Mouse (Mus musculus): ENCODE measurements around the gene Abcd3. TPM values are rescaled to one million over a fixed set of nuclear protein-coding genes. Genes with fewer than 3 reads are reported as not detected.

Abcd3 gene
- total and polyA plus RNA-seq, 3 experiments = 14.8 to 61.4 (median 29.9) TPM

GRCm38 (mm10) chr3:121768770-121769169 is 46.3 kb downstream of the Abcd3 start:
- Histone ChIP-seq H3K36me3 (ENCODE audit: control insufficient read depth in 1 of 2, insufficient read depth in 2 of 2, low read length in 2 of 2) (peaks cover 4 to 20% of the 10 kb centered on the region in 2 experiments), H3K27me3 (ENCODE audit: control insufficient read depth in 1 of 2, insufficient read depth in 2 of 2, low read length in 2 of 2) (no peaks in the 10 kb centered on the region), H3K79me2 (ENCODE audit: control insufficient read depth, insufficient read depth, low read length, poor library complexity) (no peaks in the 10 kb centered on the region), H3K9ac (ENCODE audit: control insufficient read depth, low read depth, low read length, poor library complexity, severe bottlenecking) (no peak overlapping the region), H3K9me3 (replicated peaks; ENCODE audit: insufficient read depth, low read length) (no peaks in the 10 kb centered on the region), H3K27ac (ENCODE audit: control insufficient read depth, low read depth, low read length) (no peak overlapping the region), H3K4me3 (ENCODE audit: control insufficient read depth in 1 of 2, insufficient read depth in 1 of 2, low read depth in 2 of 2, low read length in 2 of 2) (no peak overlapping the region), H3K4me1 (ENCODE audit: control insufficient read depth in 1 of 2, insufficient read depth in 2 of 2, low read length in 2 of 2) (peaks cover 16 to 27% of the 10 kb centered on the region in 2 experiments)
- no peak for DNase-seq (ENCODE audit: low read depth, low spot score)
- no peak for TF ChIP-seq NELFE (IDR thresholded peaks at IDR 0.05; ENCODE audit: low read depth, low read length)
- no peak for TF ChIP-seq POLR2A (IDR thresholded peaks at IDR 0.05; ENCODE audit: control insufficient read depth in 1 of 2, insufficient read depth in 1 of 2, low read depth in 1 of 2, low read length in 2 of 2, poor library complexity in 1 of 2)
- TF ChIP-seq ZMIZ1 (IDR thresholded peaks at IDR 0.05; ENCODE audit: low read depth, low read length) = no peak
- no peak for TF ChIP-seq CHD2 (IDR thresholded peaks at IDR 0.05; ENCODE audit: low read length)
- no peak for TF ChIP-seq GATA1 (IDR thresholded peaks at IDR 0.05; ENCODE audit: low read depth, low read length)
- no peak for TF ChIP-seq NRF1 (IDR thresholded peaks at IDR 0.05; ENCODE audit: insufficient read depth, low read depth, low read length, poor library complexity, severe bottlenecking)
- TF ChIP-seq MAFK (IDR thresholded peaks at IDR 0.05; ENCODE audit: borderline replicate concordance, low read depth, low read length) = no peak
- no peak for TF ChIP-seq SMC3 (IDR thresholded peaks at IDR 0.05; ENCODE audit: low read depth, low read length)
- no peak for TF ChIP-seq SIN3A (IDR thresholded peaks at IDR 0.05; ENCODE audit: low read length)

DNA sequence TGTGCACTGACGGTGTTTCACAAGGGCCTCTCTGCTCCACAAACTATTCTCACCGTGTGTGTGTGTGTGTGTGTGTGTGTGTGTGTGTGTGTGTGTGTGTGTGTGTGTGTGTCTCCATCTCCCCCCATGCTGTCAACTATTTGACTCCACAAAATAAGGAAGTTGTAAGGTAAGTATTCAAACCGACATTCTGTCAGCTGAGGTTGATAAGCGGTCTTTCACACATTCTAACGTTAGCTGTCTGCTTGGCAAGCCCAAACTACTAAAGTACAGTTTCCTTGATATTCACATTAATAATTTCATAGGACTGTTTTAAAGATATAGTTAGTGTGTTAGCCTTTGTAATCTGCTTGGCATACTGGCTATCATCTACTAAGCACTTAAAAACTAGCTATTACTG is 48.3 kb downstream of the Abcd3 start:
- Histone ChIP-seq H3K4me3 (ENCODE audit: control insufficient read depth in 1 of 2, insufficient read depth in 1 of 2, low read depth in 2 of 2, low read length in 2 of 2) (no peak overlapping the region), H3K79me2 (ENCODE audit: control insufficient read depth, insufficient read depth, low read length, poor library complexity) (no peaks in the 10 kb centered on the region), H3K27me3 (ENCODE audit: control insufficient read depth in 1 of 2, insufficient read depth in 2 of 2, low read length in 2 of 2) (no peaks in the 10 kb centered on the region), H3K9ac (ENCODE audit: control insufficient read depth, low read depth, low read length, poor library complexity, severe bottlenecking) (no peak overlapping the region), H3K4me1 (ENCODE audit: control insufficient read depth in 1 of 2, insufficient read depth in 2 of 2, low read length in 2 of 2) (peaks cover 16 to 27% of the 10 kb centered on the region in 2 experiments), H3K9me3 (replicated peaks; ENCODE audit: insufficient read depth, low read length) (no peaks in the 10 kb centered on the region), H3K27ac (ENCODE audit: control insufficient read depth, low read depth, low read length) (peak overlapping the region; percentile 81), H3K36me3 (ENCODE audit: control insufficient read depth in 1 of 2, insufficient read depth in 2 of 2, low read length in 2 of 2) (peaks cover 4 to 20% of the 10 kb centered on the region in 2 experiments)
- DNase-seq (ENCODE audit: low read depth, low spot score) = peak; percentile 85
- TF ChIP-seq EP300 (IDR thresholded peaks at IDR 0.05; ENCODE audit: low read depth in 1 of 2, low read length in 2 of 2) (peak; percentile 52 to 68; a peak in 3 of 4 replicates), SIN3A (IDR thresholded peaks at IDR 0.05; ENCODE audit: low read length) (peak; percentile 72; the same call in 1 of the 2 replicates), ZMIZ1 (IDR thresholded peaks at IDR 0.05; ENCODE audit: low read depth, low read length) (no peak), ZKSCAN1 (IDR thresholded peaks at IDR 0.05; ENCODE audit: low read depth, low read length) (no peak), JUND (IDR thresholded peaks at IDR 0.05; ENCODE audit: low read depth, low read length) (no peak), MYB (IDR thresholded peaks at IDR 0.05; ENCODE audit: low read depth, low read length) (peak; percentile 65), USF2 (IDR thresholded peaks at IDR 0.05; ENCODE audit: borderline replicate concordance in 1 of 2, insufficient read depth in 1 of 2, low read depth in 1 of 2, low read length in 2 of 2) (no peak), NELFE (IDR thresholded peaks at IDR 0.05; ENCODE audit: low read depth, low read length) (no peak), ETS1 (IDR thresholded peaks at IDR 0.05; ENCODE audit: low read depth, low read length) (peak; percentile 86), TCF12 (IDR thresholded peaks at IDR 0.05; ENCODE audit: low read depth, low read length) (0 out of 2 replicates have a peak, but pooled peaks have one; percentile 20), KAT2A (conservative IDR thresholded peaks at IDR 0.05; ENCODE audit: low read depth, low read length) (no peak), GATA1 (IDR thresholded peaks at IDR 0.05; ENCODE audit: low read depth, low read length) (peak; percentile 58)

Measured in MEL (cell line).